Mouse (Mus musculus) kidney, adult 2 months (tissue): ENCODE measurements around the gene Stac2. TPM values are rescaled to one million over a fixed set of nuclear protein-coding genes. Genes with fewer than 3 reads are reported as not detected.

Experiments used
- DNase-seq: peaks from one replicate; pipeline ENCODE4 v3.0.0; 2021
- H3K27ac ChIP-seq: fragments of 200-500 bp; 2 replicates; pipeline ENCODE4 v1.5.1; 2012; ENCODE audit warnings: low read depth, low read length, control low read depth, inconsistent platforms; ENCODE audit not compliant: insufficient read depth
- H3K27me3 ChIP-seq: fragments of 200-500 bp; replicated peaks from 2 replicates; pipeline ENCODE4 v1.6.1; 2012; ENCODE audit warnings: mild to moderate bottlenecking, moderate library complexity, low read length, inconsistent platforms; ENCODE audit not compliant: control insufficient read depth, insufficient read depth
- H3K36me3 ChIP-seq: fragments of 200-500 bp; 2 replicates; pipeline ENCODE4 v1.6.1; 2012; ENCODE audit warnings: mild to moderate bottlenecking, moderate library complexity, low read length, inconsistent platforms; ENCODE audit not compliant: control insufficient read depth, insufficient read depth
- H3K4me1 ChIP-seq: fragments of 200-500 bp; 2 replicates; pipeline ENCODE4 v1.6.1; 2011; ENCODE audit warnings: low read length; ENCODE audit not compliant: control insufficient read depth, insufficient read depth
- H3K4me3 ChIP-seq: fragments of 200-500 bp; 2 replicates; pipeline ENCODE4 v1.5.1; 2011; ENCODE audit warnings: mild to moderate bottlenecking, low read depth, low read length, control low read depth; ENCODE audit not compliant: insufficient read depth
- CTCF ChIP-seq: fragments of 200-500 bp; conservative IDR thresholded peaks from 2 replicates; pipeline ENCODE4 v1.5.1; 2011; ENCODE audit warnings: low read depth, mild to moderate bottlenecking, control low read depth, low read length, moderate library complexity, mixed read lengths; ENCODE audit not compliant: insufficient read depth, insufficient read length
- POLR2A ChIP-seq: fragments of 200-500 bp; IDR thresholded peaks from one replicate; pipeline ENCODE4 v1.6.1; 2011; ENCODE audit warnings: low read depth, low read length, control low read depth
- WGBS: fragments of 180-500 bp; shearing (Covaris S2); methylation state at CpG from one replicate; pipeline ENCODE4 v1.1.7; 2018; 5-methylcytosine and 5-hydroxymethylcytosine counted together
- polyA plus RNA-seq: library from polyadenylated mRNA; depleted of rRNA; stranded (reverse); fragments of >200 nt; gene quantifications from 2 replicates; pipeline ENCODE4 v1.2.3, GENCODE M21; 2012

Stac2 gene
- polyA plus RNA-seq, 1 experiment = 0.42 TPM

DNA sequence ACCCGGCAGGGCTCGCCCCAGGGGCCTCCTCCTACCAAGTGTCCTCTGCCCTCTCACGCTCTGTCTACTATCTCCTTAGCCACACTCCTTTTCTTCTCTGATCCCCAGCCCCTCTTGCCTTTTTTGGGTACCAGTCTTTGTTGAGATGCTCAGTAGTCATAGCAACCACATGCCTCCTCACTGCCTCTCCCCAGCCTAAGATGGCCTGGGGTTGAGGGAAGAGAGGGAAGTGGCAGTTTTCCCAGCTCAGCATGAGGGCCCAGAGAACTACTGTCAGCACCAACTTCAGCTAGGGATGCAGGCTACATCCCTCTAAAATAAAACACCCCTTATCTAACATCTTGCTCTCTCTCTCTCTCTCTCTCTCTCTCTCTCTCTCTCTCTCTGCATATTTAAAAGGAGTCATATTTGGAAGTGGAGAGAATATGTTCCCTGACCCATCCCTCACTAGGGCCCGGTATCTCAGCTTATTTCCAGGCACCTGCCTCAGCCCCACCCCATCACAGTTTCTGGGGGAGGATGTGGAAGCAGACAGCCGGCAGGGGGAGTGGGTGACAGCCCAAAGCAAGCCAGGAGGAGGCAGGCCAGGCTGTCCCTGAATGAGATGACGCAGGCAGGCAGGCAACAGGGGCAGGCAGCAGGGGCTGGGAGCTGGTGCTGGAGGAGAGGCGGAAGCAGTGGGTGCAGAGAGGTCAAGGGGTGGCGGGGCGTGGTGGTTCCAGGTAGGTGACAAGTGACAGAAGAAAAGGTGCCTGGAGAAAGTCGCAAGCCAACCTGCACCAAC, 34.2 kb downstream of the Stac2 start:
- no peak for DNase-seq
- H3K4me3 ChIP-seq = no peak overlapping the region
- WGBS = 63% methylated on average over 10 of the region's 10 CpGs
- H3K4me1 ChIP-seq = peaks cover 3% of the 10 kb centered on the region
- H3K27me3 ChIP-seq = no peaks in the 10 kb centered on the region
- no peaks in the 10 kb centered on the region for H3K36me3 ChIP-seq
- TF ChIP-seq POLR2A = no peak
- no peak; the same call in 1 of the 2 replicates for TF ChIP-seq CTCF
- no peak overlapping the region for H3K27ac ChIP-seq

DNA sequence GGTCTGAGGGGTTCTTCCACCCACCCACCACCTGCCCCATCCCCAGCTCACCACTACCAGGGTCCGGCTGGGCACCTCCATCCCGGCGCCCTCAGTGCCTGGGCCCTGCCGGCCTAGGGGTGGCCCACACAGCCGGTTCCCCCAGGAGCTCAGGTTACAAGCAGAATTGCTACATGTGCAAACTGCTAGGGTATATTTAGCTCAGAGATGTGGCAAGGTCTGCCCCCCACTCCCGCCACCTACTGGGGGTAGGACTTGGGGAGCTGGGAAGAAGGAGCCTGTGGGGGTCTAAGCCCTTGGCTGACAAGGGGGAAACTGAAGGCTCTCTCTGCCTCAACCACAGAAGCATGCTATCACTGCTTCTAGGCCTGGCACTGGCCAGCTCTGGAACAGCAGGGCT, 35.0 kb downstream of the Stac2 start:
- Histone ChIP-seq H3K36me3 (no peaks in the 10 kb centered on the region), H3K27ac (no peak overlapping the region), H3K4me1 (peaks cover 3% of the 10 kb centered on the region), H3K27me3 (no peaks in the 10 kb centered on the region), H3K4me3 (no peak overlapping the region)
- 73% methylated on average over 6 of the region's 6 CpGs for WGBS
- DNase-seq = no peak
- TF ChIP-seq POLR2A (no peak), CTCF (no peak)

DNA sequence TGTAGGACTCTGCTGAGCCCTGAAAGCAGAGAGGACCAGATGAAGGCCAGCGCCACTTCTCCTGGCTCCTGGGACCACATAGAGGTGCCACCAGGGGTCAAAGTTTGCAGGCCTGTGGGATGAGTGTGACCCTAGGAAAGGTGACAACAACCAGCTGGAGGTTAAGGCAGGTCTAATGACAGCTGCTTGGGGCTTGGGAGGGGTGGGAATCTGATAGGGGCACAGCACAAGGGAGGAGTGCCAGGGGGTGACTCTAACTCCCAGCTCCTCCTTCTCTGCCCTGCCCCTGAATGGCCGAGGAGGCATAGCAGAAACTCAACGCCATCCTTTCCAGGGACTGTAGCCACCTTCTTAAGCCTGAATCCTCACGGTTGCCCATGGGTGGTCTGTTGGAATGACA, 36.4 kb downstream of the Stac2 start:
- no peak overlapping the region for H3K4me3 ChIP-seq
- no peaks in the 10 kb centered on the region for H3K36me3 ChIP-seq
- H3K27ac ChIP-seq = no peak overlapping the region
- peaks cover 3% of the 10 kb centered on the region for H3K4me1 ChIP-seq
- WGBS = 78% methylated on average over 4 of the region's 4 CpGs
- no peak for TF ChIP-seq POLR2A
- no peaks in the 10 kb centered on the region for H3K27me3 ChIP-seq
- no peak for DNase-seq

DNA sequence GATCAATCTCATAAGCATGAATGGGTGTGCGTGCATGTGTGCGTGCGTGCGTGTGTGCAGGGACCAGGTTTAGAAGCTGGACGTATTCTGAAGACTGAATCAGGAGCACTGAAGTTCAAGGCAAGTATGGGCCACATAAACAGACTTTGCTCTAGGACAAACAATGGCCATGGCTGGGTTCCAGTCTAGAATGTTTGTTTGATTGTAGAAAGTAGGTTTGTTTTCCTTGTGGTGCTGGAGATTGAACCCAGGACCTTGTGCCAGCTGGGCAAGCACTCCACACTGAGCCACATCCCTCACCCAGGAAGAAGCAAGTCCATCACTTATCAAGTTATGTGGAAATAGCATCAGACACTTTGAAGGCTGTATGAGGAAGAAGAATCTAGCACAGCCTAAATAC, 37.1 kb downstream of the Stac2 start:
- no peak overlapping the region for H3K27ac ChIP-seq
- H3K4me3 ChIP-seq = no peak overlapping the region
- no peak for TF ChIP-seq CTCF
- no peak for TF ChIP-seq POLR2A
- 93% methylated on average over 5 of the region's 5 CpGs for WGBS
- no peak for DNase-seq
- H3K4me1 ChIP-seq = no peaks in the 10 kb centered on the region
- no peaks in the 10 kb centered on the region for H3K27me3 ChIP-seq
- no peaks in the 10 kb centered on the region for H3K36me3 ChIP-seq

DNA sequence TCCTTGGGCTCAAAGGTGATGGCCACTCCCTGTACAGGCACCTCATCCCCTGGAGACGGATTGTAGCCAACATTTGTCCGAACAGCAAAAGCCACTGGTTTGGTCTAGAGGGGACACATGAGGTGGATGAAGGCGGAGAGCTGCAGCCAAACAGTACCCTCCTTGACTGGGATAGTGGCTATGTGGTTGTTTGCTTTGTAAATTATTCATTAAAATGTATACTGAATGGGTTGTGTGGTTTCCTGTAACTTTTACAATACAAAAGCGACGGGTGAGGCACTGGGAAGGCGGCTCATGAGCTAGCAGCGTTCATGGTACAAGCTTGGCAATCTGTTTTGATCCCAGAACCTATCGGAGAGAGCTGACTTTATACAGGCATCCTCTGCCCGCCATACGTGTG, 40.4 kb downstream of the Stac2 start:
- Histone ChIP-seq H3K27ac (no peak overlapping the region), H3K4me3 (no peak overlapping the region), H3K27me3 (no peaks in the 10 kb centered on the region), H3K4me1 (no peaks in the 10 kb centered on the region), H3K36me3 (no peaks in the 10 kb centered on the region)
- DNase-seq = no peak
- WGBS = 89% methylated on average over 10 of the region's 10 CpGs
- TF ChIP-seq POLR2A (no peak), CTCF (no peak)

DNA sequence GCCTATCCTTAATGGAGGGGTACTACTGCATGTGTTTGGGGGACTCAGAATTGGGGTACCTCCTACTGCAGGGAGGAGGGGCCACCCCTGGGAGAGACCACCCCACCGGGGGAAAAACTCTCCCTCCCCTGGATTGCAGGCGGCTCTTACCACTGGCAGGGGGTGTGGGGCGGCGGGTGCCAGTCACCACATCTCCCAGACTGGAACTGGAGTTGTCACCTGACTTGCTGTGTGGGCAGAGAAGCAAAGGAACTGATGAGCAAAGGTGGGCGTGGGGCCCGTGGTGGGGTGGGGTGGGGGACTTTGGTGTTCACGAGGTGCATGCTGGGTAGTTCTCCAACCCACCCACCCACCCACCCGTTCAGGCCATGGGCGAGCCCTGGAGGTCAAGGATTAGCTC, 41.5 kb downstream of the Stac2 start:
- no peak for DNase-seq
- Histone ChIP-seq H3K36me3 (no peaks in the 10 kb centered on the region), H3K27me3 (no peaks in the 10 kb centered on the region), H3K4me3 (no peak overlapping the region), H3K27ac (no peak overlapping the region), H3K4me1 (no peaks in the 10 kb centered on the region)
- no peak for TF ChIP-seq POLR2A
- no peak for TF ChIP-seq CTCF
- 74% methylated on average over 9 of the region's 9 CpGs for WGBS

DNA sequence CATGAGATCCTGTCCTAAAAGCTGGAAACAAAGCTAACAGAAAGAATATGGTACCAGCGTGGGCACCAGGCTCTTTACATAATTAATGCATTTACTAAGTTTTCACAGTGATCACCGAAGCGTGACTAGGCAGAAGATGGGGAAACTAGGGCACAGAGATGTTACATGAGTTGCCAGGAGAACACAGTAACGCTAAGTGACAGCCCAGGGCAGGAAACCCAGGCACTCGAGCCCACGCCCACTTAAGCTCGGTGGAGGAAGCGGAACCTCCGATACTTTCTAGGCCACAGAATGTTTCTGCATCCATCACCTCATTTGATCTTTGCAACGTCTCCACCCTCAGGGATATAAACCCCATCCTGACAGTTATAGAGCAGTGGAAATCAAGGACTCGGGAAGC, 45.2 kb downstream of the Stac2 start:
- 75% methylated on average over 11 of the region's 11 CpGs for WGBS
- no peak for DNase-seq
- no peak overlapping the region for H3K27ac ChIP-seq
- H3K36me3 ChIP-seq = no peaks in the 10 kb centered on the region
- no peak overlapping the region for H3K4me3 ChIP-seq
- H3K27me3 ChIP-seq = no peaks in the 10 kb centered on the region
- H3K4me1 ChIP-seq = no peaks in the 10 kb centered on the region
- TF ChIP-seq CTCF (no peak), POLR2A (no peak)
